In the genomic region with DNA sequence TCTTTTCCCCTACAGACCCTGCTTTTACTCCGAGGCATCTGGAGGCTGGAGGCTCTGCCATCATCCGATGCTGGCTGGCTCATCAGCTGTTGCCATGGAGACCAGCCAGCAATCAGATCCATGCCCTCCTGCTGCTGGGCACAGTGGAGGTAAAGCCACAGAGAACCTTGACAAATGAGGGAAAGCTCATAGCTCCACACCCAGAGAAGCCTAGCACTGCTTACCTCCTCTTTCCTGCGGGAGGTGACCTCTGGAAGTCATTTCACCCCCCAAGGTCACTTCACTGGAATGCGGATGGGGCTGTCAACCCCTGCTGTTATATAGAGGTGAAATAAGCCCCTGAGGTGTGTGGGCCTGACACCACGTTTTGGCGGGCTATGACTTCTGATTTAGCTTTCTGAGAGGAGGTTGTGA, we compare ENCODE assay signal across 7 mouse cellular contexts. TPM values are rescaled to one million over a fixed set of nuclear protein-coding genes. Genes with fewer than 3 reads are reported as not detected.
DNase-seq lines count a peak whose midpoint lies in the region; ATAC-seq and TF ChIP-seq lines count a peak whose summit lies in the region.

No protein-coding gene starts in this region.

- H3K9me3 ChIP-seq in forebrain, postnatal 0 days (ENCODE audit: low read length): no peaks in the 10 kb centered on the region
- no peaks in the 10 kb centered on the region for H3K9me3 ChIP-seq in midbrain, embryonic 14.5 days (ENCODE audit: control insufficient read depth, low read length)

- H3K4me2 ChIP-seq in forebrain, postnatal 0 days (ENCODE audit: low read depth): peak overlapping the region; percentile 26; the same call in 1 of the 2 replicates
- peak overlapping the region; percentile 37 for H3K4me2 ChIP-seq in midbrain, embryonic 14.5 days (ENCODE audit: low read length)

- H3K27me3 ChIP-seq in cerebellum, adult 2 months (ENCODE audit: control insufficient read depth, insufficient read depth, low read length): no peaks in the 10 kb centered on the region
- H3K27me3 ChIP-seq in forebrain, postnatal 0 days (ENCODE audit: insufficient read depth, low read length): no peaks in the 10 kb centered on the region; the same call in 1 of the 2 replicates
- peaks cover 7% of the 10 kb centered on the region; the same call in 1 of the 2 replicates for H3K27me3 ChIP-seq in midbrain, embryonic 14.5 days (ENCODE audit: control insufficient read depth, insufficient read depth, low read length)

- TF ChIP-seq CTCF in cerebellum, adult 2 months (IDR thresholded peaks at IDR 0.05; ENCODE audit: borderline replicate concordance, insufficient read depth, low read depth, low read length): no peak
- TF ChIP-seq CTCF in forebrain, postnatal 0 days (IDR thresholded peaks at IDR 0.05; ENCODE audit: low read depth): no peak

- peak overlapping the region; percentile 7; the same call in 1 of the 2 replicates for H3K9ac ChIP-seq in forebrain, postnatal 0 days
- H3K9ac ChIP-seq in midbrain, embryonic 14.5 days (replicated peaks; ENCODE audit: low read length): no peak overlapping the region

- H3K4me3 ChIP-seq in cerebellum, adult 2 months (replicated peaks; ENCODE audit: insufficient read depth, low read depth, low read length): no peak overlapping the region
- no peak overlapping the region for H3K4me3 ChIP-seq in forebrain, postnatal 0 days (ENCODE audit: low read depth, low read length)
- H3K4me3 ChIP-seq in midbrain, embryonic 14.5 days (replicated peaks; ENCODE audit: low read depth, low read length): no peak overlapping the region

- WGBS in cerebellum, adult 2 months: 32% methylated on average over 6 of the region's 6 CpGs
- WGBS in forebrain, postnatal 0 days: 6% methylated on average over 6 of the region's 6 CpGs
- 2% methylated on average over 6 of the region's 6 CpGs for WGBS in midbrain, embryonic 14.5 days

- ATAC-seq in forebrain, postnatal 0 days: peak; percentile 88
- peak; percentile 68 for ATAC-seq in midbrain, embryonic 14.5 days (ENCODE audit: low FRiP score, low TSS enrichment)

- peak; percentile 16 to 58 for DNase-seq in kidney, postnatal 25 days
- no peak for DNase-seq in kidney, adult 18-20 months
- peak; percentile 54 to 62 for DNase-seq in cerebellum, adult 2 months
- peak; percentile 86 for DNase-seq in forebrain, postnatal 0 days
- peak; percentile 92 for DNase-seq in midbrain, embryonic 14.5 days
- DNase-seq in thymus, postnatal 4 days: no peak
- no peak for DNase-seq in gastrocnemius, adult 18-20 months (ENCODE audit: low spot score)

- no peak overlapping the region for H3K27ac ChIP-seq in cerebellum, adult 2 months (ENCODE audit: insufficient read depth, low read length)
- peak overlapping the region; percentile 51 for H3K27ac ChIP-seq in forebrain, postnatal 0 days (ENCODE audit: low read depth, low read length)
- peak overlapping the region; percentile 85 for H3K27ac ChIP-seq in midbrain, embryonic 14.5 days (replicated peaks; ENCODE audit: low read depth, low read length)

- no peaks in the 10 kb centered on the region for H3K36me3 ChIP-seq in forebrain, postnatal 0 days (ENCODE audit: insufficient read depth)
- H3K36me3 ChIP-seq in midbrain, embryonic 14.5 days (ENCODE audit: control insufficient read depth, insufficient read depth, low read length): no peaks in the 10 kb centered on the region

- peaks cover 37% of the 10 kb centered on the region for H3K4me1 ChIP-seq in cerebellum, adult 2 months (ENCODE audit: control insufficient read depth, insufficient read depth, low read length)
- peaks cover 28% of the 10 kb centered on the region for H3K4me1 ChIP-seq in forebrain, postnatal 0 days (ENCODE audit: insufficient read depth)
- H3K4me1 ChIP-seq in midbrain, embryonic 14.5 days (ENCODE audit: control insufficient read depth, insufficient read depth, low read length): peaks cover 44% of the 10 kb centered on the region

- no peak for TF ChIP-seq POLR2A in cerebellum, adult 2 months (IDR thresholded peaks at IDR 0.05; ENCODE audit: borderline replicate concordance, insufficient read depth, low read length)

RNA-seq across cellular contexts. Expression of gene Tnrc6c, which starts 55.9 kb away (rescaled TPM):
- 43.8 and 52.1 TPM in 2 replicates for polyA plus RNA-seq in cerebellum, adult 2 months (2012; rRNA removed)
- 56.9 and 71.6 TPM in 2 replicates for total RNA-seq in forebrain, postnatal 0 days (2014; rRNA removed)
- polyA plus RNA-seq in forebrain, postnatal 0 days (2015; fragmentation: Nextera tagmentation; extraction: Ambion mirVana): 13.1 and 19.9 TPM in 2 replicates
- 34.0 and 35.1 TPM in 2 replicates for polyA plus RNA-seq in midbrain, embryonic 14.5 days (2014; fragmentation: Nextera tagmentation; extraction: Ambion mirVana)
- 10 to 100 TPM; 20.2 to 20.5 TPM for total RNA-seq in gastrocnemius, adult 18-20 months (2021)

Comparison
In these comparisons a context has a peak if more than half of its experiments do, and no peak if none do; other contexts are left out.
1. DNase-seq: peak in kidney, postnatal 25 days (2 of 2), cerebellum, adult 2 months (2 of 2), forebrain, postnatal 0 days (single experiment) and midbrain, embryonic 14.5 days (single experiment); none in kidney, adult 18-20 months (single experiment), thymus, postnatal 4 days (single experiment) and gastrocnemius, adult 18-20 months (single experiment).